ENCODE assay signal across 11 mouse cellular contexts in the genomic region with DNA sequence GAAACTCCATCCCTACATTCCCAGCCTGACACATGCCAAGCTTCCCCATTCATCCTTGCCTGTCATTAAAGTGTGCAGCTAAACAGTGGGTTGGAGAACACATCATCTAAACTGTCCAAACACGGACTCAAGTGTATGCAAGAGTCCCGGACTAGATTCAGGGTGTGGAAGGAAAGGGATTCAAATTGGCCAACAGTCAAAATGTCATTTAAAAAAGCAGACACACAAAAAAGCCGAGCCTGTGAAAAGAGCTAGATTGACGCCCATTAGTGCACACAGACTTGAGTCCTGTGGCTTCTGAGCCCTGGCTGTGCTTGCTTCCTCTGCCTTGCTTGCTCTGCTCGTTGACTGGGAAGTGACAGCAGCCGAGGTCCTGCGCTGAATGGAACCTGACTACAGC.
"Had no signal": no experiment of that assay in that cellular context is flagged by ENCODE, and none has a peak within 500 bp of the region (broad histone marks: within the 10 kb centered on the region; RNA-seq: fewer than 3 reads in every experiment).

No protein-coding gene starts in this region.

- H3K27ac ChIP-seq: left cerebral cortex, adult 2 months; limb, embryonic 10.5 days; liver, embryonic 15.5 days; midbrain, embryonic 12.5 days; stomach, postnatal 0 days had no signal

- H3K4me2 ChIP-seq: liver, embryonic 11.5 days; liver, embryonic 15.5 days; midbrain, embryonic 12.5 days had no signal

- H3K4me3 ChIP-seq: left cerebral cortex, adult 2 months; limb, embryonic 10.5 days; liver, embryonic 15.5 days; midbrain, embryonic 12.5 days had no signal

- DNase-seq: kidney, adult 8-10 months; kidney, postnatal 25 days; lung, adult 2 months; lung, postnatal 36 days had no signal

- H3K4me1 ChIP-seq: limb, embryonic 10.5 days had no signal

- H3K27me3 ChIP-seq: liver, embryonic 15.5 days had no signal

- H3K36me3 ChIP-seq: limb, embryonic 10.5 days; liver, embryonic 15.5 days; midbrain, embryonic 12.5 days had no signal

- H3K9me3 ChIP-seq: limb, embryonic 10.5 days; liver, embryonic 15.5 days; midbrain, embryonic 12.5 days had no signal

- ATAC-seq: lung, postnatal 0 days had no signal

- H3K9ac ChIP-seq: liver, embryonic 15.5 days; midbrain, embryonic 12.5 days had no signal
